Mouse (Mus musculus): Measurements from ENCODE around the gene Rnaseh2c.

DNA sequence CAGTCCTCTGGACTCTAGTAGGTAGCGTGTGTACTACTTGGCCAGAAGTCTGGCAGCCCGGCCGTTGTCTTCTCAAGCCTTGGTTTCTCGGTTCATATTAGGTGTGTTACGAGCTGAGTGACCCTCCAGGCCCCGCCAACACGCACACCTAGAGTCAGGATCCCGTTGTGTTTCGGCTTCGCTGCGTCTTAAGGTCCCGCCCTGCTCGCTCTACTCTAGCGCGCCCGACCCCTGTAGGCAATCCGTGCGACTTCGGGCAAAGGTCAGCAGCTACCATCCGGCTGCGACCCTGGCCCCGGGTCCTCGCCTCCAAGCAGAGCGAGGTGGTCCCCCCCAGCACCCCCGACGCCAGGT lies 34.5 kb upstream of the Rnaseh2c start:
- TF ChIP-seq POLR2A (IDR thresholded peaks at IDR 0.05; ENCODE audit: extremely low read depth, insufficient read depth, low read length) (no peak; the same call in 1 of the 2 replicates), CTCF (IDR thresholded peaks at IDR 0.05; ENCODE audit: low read depth, low read length) (no peak)

All from liver, adult 2 months (tissue).